Mouse (Mus musculus) ES-E14 (cell line): Measurements from ENCODE around the gene Adgrg5.

ENCODE experiments used
- CHD2 ChIP-seq: IDR thresholded peaks from 2 replicates; pipeline ENCODE4 v1.6.1; 2014; ENCODE audit warnings: mild to moderate bottlenecking, low read depth, low read length, inconsistent platforms
- HCFC1 ChIP-seq: IDR thresholded peaks from 2 replicates; pipeline ENCODE4 v1.6.1; 2012; ENCODE audit warnings: low read length, inconsistent platforms, borderline replicate concordance; ENCODE audit not compliant: insufficient read depth
- MAFK ChIP-seq: IDR thresholded peaks from 2 replicates; pipeline ENCODE4 v1.6.1; 2014; ENCODE audit warnings: mild to moderate bottlenecking, low read depth, low read length, inconsistent platforms; ENCODE audit not compliant: insufficient read depth
- ZC3H11A ChIP-seq: IDR thresholded peaks from 2 replicates; pipeline ENCODE4 v1.6.1; 2012; ENCODE audit warnings: low read depth, mild to moderate bottlenecking, inconsistent platforms, low read length, borderline replicate concordance
- ZNF384 ChIP-seq: IDR thresholded peaks from 2 replicates; pipeline ENCODE4 v1.6.1; 2012; ENCODE audit warnings: low read depth, low read length, inconsistent platforms

DNA sequence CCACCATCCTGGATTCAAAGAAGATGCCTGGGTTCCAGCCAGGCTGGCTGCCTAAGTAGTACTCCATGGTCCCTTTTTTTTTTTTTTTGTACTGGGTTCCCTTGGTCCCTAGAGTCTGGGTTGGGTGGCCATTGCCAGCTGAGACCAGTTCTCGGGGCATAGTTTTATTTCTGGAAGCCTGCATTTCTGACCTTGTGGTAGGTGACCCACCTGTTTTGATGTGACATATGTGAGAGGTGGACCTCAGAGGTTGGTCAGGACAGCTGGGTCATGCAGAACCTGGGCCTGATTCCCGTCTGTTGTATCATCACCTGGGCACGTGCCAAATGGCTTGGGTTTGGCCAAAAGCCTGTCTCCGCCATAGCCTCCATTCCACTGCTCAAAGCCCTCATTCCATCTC, 66.2 kb downstream of the Adgrg5 start:
- TF ChIP-seq ZC3H11A (no peak), ZNF384 (no peak), MAFK (no peak), CHD2 (no peak), HCFC1 (no peak)
